Mouse (Mus musculus): ENCODE data around the gene Rps10. TPM values are rescaled to one million over a fixed set of nuclear protein-coding genes. Genes with fewer than 3 reads are reported as not detected.

Gene Rps10
- polyA plus RNA-seq, 1 experiment from 2014 or later, result 920 TPM

- 72% methylated on average over 7 of the region's 7 CpGs for WGBS
- no peak for ATAC-seq (replicated peaks; ENCODE audit: insufficient number of reproducible peaks, low FRiP score, low TSS enrichment, low read depth)
- H3K36me3 ChIP-seq (replicated peaks; ENCODE audit: control insufficient read depth, insufficient read depth, low read depth, low read length), result no peaks in the 10 kb centered on the region; the same call in 1 of the 2 replicates
- H3K4me1 ChIP-seq (ENCODE audit: control insufficient read depth, insufficient read depth, low read length), result no peaks in the 10 kb centered on the region
- H3K4me3 ChIP-seq (ENCODE audit: low read depth, low read length), result no peak overlapping the region
- H3K4me2 ChIP-seq (ENCODE audit: low read depth, low read length), result no peak overlapping the region
- no peak overlapping the region for H3K9ac ChIP-seq (replicated peaks; ENCODE audit: low read length)
- H3K27ac ChIP-seq (replicated peaks; ENCODE audit: low read depth, low read length), result no peak overlapping the region
- H3K9me3 ChIP-seq (replicated peaks; ENCODE audit: control insufficient read depth, low read length), result no peaks in the 10 kb centered on the region
- no peak for DNase-seq (ENCODE audit: low spot score)
- no peaks in the 10 kb centered on the region for H3K27me3 ChIP-seq (ENCODE audit: control insufficient read depth, insufficient read depth, low read length)
These were observed 21.1 kb downstream of the Rps10 start for GRCm38 (mm10) chr17:27615388-27615787.

- no peak overlapping the region for H3K9ac ChIP-seq (replicated peaks; ENCODE audit: low read length)
- DNase-seq (ENCODE audit: low spot score), result no peak
- no peaks in the 10 kb centered on the region for H3K27me3 ChIP-seq (ENCODE audit: control insufficient read depth, insufficient read depth, low read length)
- no peak for ATAC-seq (replicated peaks; ENCODE audit: insufficient number of reproducible peaks, low FRiP score, low TSS enrichment, low read depth)
- WGBS, result 81% methylated on average over 4 of the region's 4 CpGs
- H3K36me3 ChIP-seq (replicated peaks; ENCODE audit: control insufficient read depth, insufficient read depth, low read depth, low read length), result peaks cover 2% of the 10 kb centered on the region
- no peak overlapping the region for H3K4me2 ChIP-seq (ENCODE audit: low read depth, low read length)
- H3K27ac ChIP-seq (replicated peaks; ENCODE audit: low read depth, low read length), result no peak overlapping the region
- no peaks in the 10 kb centered on the region for H3K9me3 ChIP-seq (replicated peaks; ENCODE audit: control insufficient read depth, low read length)
- no peaks in the 10 kb centered on the region for H3K4me1 ChIP-seq (ENCODE audit: control insufficient read depth, insufficient read depth, low read length)
- H3K4me3 ChIP-seq (ENCODE audit: low read depth, low read length), result no peak overlapping the region
These were observed 23.5 kb downstream of the Rps10 start for GRCm38 (mm10) chr17:27613016-27613415.

DNA sequence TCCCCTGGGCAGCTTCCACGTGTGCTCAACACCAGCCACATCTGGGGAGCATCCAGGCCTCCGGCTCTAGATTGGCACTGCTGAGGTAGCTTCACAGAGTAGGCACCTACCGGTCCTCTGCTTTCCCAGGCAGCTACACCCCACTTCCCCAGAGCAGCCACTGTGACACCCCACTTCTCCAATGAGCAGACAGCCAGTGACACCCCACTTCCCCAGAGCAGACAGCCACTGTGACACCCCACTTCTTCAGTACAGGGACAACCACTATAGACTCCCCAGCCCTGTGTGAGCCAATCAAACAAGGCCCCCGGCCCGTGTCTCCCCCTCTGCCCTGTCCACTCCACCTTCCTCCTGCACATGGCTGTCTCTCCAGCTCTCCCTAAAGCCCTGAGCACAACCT, 24.5 kb downstream of the Rps10 start:
- Histone ChIP-seq H3K4me2 (ENCODE audit: low read depth, low read length) (no peak overlapping the region), H3K4me3 (ENCODE audit: low read depth, low read length) (no peak overlapping the region), H3K36me3 (replicated peaks; ENCODE audit: control insufficient read depth, insufficient read depth, low read depth, low read length) (peaks cover 2% of the 10 kb centered on the region), H3K27me3 (ENCODE audit: control insufficient read depth, insufficient read depth, low read length) (no peaks in the 10 kb centered on the region), H3K9me3 (replicated peaks; ENCODE audit: control insufficient read depth, low read length) (no peaks in the 10 kb centered on the region), H3K4me1 (ENCODE audit: control insufficient read depth, insufficient read depth, low read length) (no peaks in the 10 kb centered on the region), H3K27ac (replicated peaks; ENCODE audit: low read depth, low read length) (no peak overlapping the region), H3K9ac (replicated peaks; ENCODE audit: low read length) (no peak overlapping the region)
- WGBS, result 93% methylated on average over 5 of the region's 5 CpGs
- no peak for DNase-seq (ENCODE audit: low spot score)
- no peak for ATAC-seq (replicated peaks; ENCODE audit: insufficient number of reproducible peaks, low FRiP score, low TSS enrichment, low read depth)

- H3K9ac ChIP-seq (replicated peaks; ENCODE audit: low read length), result no peak overlapping the region
- H3K36me3 ChIP-seq (replicated peaks; ENCODE audit: control insufficient read depth, insufficient read depth, low read depth, low read length), result peaks cover 2% of the 10 kb centered on the region
- 55% methylated on average over 3 of the region's 3 CpGs for WGBS
- no peaks in the 10 kb centered on the region for H3K27me3 ChIP-seq (ENCODE audit: control insufficient read depth, insufficient read depth, low read length)
- DNase-seq (ENCODE audit: low spot score), result no peak
- H3K4me1 ChIP-seq (ENCODE audit: control insufficient read depth, insufficient read depth, low read length), result no peaks in the 10 kb centered on the region
- no peak for ATAC-seq (replicated peaks; ENCODE audit: insufficient number of reproducible peaks, low FRiP score, low TSS enrichment, low read depth)
- H3K9me3 ChIP-seq (replicated peaks; ENCODE audit: control insufficient read depth, low read length), result no peaks in the 10 kb centered on the region
- no peak overlapping the region for H3K4me3 ChIP-seq (ENCODE audit: low read depth, low read length)
- H3K4me2 ChIP-seq (ENCODE audit: low read depth, low read length), result no peak overlapping the region
- H3K27ac ChIP-seq (replicated peaks; ENCODE audit: low read depth, low read length), result no peak overlapping the region
These were observed 25.0 kb downstream of the Rps10 start for GRCm38 (mm10) chr17:27611519-27611884.

- Histone ChIP-seq H3K36me3 (replicated peaks; ENCODE audit: control insufficient read depth, insufficient read depth, low read depth, low read length) (peaks cover 2% of the 10 kb centered on the region; the same call in 1 of the 2 replicates), H3K27ac (replicated peaks; ENCODE audit: low read depth, low read length) (no peak overlapping the region), H3K27me3 (ENCODE audit: control insufficient read depth, insufficient read depth, low read length) (no peaks in the 10 kb centered on the region), H3K9me3 (replicated peaks; ENCODE audit: control insufficient read depth, low read length) (no peaks in the 10 kb centered on the region), H3K4me2 (ENCODE audit: low read depth, low read length) (no peak overlapping the region), H3K9ac (replicated peaks; ENCODE audit: low read length) (no peak overlapping the region), H3K4me1 (ENCODE audit: control insufficient read depth, insufficient read depth, low read length) (no peaks in the 10 kb centered on the region), H3K4me3 (ENCODE audit: low read depth, low read length) (no peak overlapping the region)
- DNase-seq (ENCODE audit: low spot score) (no peak), ATAC-seq (replicated peaks; ENCODE audit: insufficient number of reproducible peaks, low FRiP score, low TSS enrichment, low read depth) (no peak)
- 89% methylated on average over 10 of the region's 10 CpGs for WGBS
These were observed 25.6 kb downstream of the Rps10 start for GRCm38 (mm10) chr17:27610679-27611518.

DNA sequence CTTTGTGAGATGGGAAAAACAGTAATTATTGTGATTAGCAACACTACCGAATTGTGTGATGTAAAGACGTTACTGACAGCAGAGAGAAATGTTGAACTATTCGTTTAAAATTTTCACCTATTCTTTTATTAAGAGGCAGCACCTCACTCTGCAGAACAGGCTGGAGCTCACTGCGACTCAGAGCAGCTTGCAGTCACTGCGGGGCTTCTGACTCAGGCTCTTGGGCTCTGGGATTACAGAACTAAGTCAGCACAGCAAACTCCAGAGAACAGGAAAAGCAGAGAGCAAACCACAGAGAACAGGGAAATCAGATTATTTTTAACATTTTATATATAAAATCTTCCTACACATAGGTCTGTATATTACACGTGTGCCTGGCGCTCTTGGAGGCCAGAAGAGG, 26.9 kb downstream of the Rps10 start:
- H3K4me2 ChIP-seq (ENCODE audit: low read depth, low read length), result no peak overlapping the region
- peaks cover 2% of the 10 kb centered on the region; the same call in 1 of the 2 replicates for H3K36me3 ChIP-seq (replicated peaks; ENCODE audit: control insufficient read depth, insufficient read depth, low read depth, low read length)
- DNase-seq (ENCODE audit: low spot score) (no peak), ATAC-seq (replicated peaks; ENCODE audit: insufficient number of reproducible peaks, low FRiP score, low TSS enrichment, low read depth) (no peak)
- H3K27me3 ChIP-seq (ENCODE audit: control insufficient read depth, insufficient read depth, low read length), result no peaks in the 10 kb centered on the region
- H3K9me3 ChIP-seq (replicated peaks; ENCODE audit: control insufficient read depth, low read length), result no peaks in the 10 kb centered on the region
- no peak overlapping the region for H3K9ac ChIP-seq (replicated peaks; ENCODE audit: low read length)
- no peak overlapping the region for H3K27ac ChIP-seq (replicated peaks; ENCODE audit: low read depth, low read length)
- 89% methylated on average over 7 of the region's 7 CpGs for WGBS
- H3K4me3 ChIP-seq (ENCODE audit: low read depth, low read length), result no peak overlapping the region
- H3K4me1 ChIP-seq (ENCODE audit: control insufficient read depth, insufficient read depth, low read length), result no peaks in the 10 kb centered on the region

- Histone ChIP-seq H3K9me3 (replicated peaks; ENCODE audit: control insufficient read depth, low read length) (no peaks in the 10 kb centered on the region), H3K9ac (replicated peaks; ENCODE audit: low read length) (no peak overlapping the region), H3K4me1 (ENCODE audit: control insufficient read depth, insufficient read depth, low read length) (no peaks in the 10 kb centered on the region), H3K27me3 (ENCODE audit: control insufficient read depth, insufficient read depth, low read length) (no peaks in the 10 kb centered on the region), H3K36me3 (replicated peaks; ENCODE audit: control insufficient read depth, insufficient read depth, low read depth, low read length) (peaks cover 2% of the 10 kb centered on the region; the same call in 1 of the 2 replicates), H3K27ac (replicated peaks; ENCODE audit: low read depth, low read length) (no peak overlapping the region), H3K4me3 (ENCODE audit: low read depth, low read length) (no peak overlapping the region), H3K4me2 (ENCODE audit: low read depth, low read length) (no peak overlapping the region)
- WGBS, result 84% methylated on average over 21 of the region's 21 CpGs
- ATAC-seq (replicated peaks; ENCODE audit: insufficient number of reproducible peaks, low FRiP score, low TSS enrichment, low read depth) (no peak), DNase-seq (ENCODE audit: low spot score) (no peak)
These were observed 32.8 kb downstream of the Rps10 start for GRCm38 (mm10) chr17:27603522-27604234.

DNA sequence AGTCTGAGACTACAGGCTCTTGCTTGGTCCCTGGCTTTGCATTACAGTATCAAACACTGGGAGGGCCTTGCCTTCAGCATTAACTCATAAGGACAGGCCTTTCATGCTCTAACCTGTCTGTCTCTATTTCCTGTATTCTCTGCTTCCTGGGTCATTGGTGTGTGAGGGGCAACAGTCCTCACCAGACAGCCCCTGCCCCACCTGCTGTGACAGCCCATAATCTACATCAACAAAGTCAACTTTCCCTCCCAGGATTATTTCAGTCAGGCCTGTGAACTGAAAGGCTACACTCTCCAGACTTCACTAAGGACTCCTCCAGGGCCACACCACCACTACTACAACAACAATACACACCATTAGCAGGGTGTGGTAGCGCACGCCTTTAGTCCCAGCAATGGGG, 33.4 kb downstream of the Rps10 start:
- H3K4me2 ChIP-seq (ENCODE audit: low read depth, low read length), result no peak overlapping the region
- H3K27ac ChIP-seq (replicated peaks; ENCODE audit: low read depth, low read length), result no peak overlapping the region
- H3K9ac ChIP-seq (replicated peaks; ENCODE audit: low read length), result no peak overlapping the region
- H3K36me3 ChIP-seq (replicated peaks; ENCODE audit: control insufficient read depth, insufficient read depth, low read depth, low read length), result no peaks in the 10 kb centered on the region; the same call in 1 of the 2 replicates
- no peak overlapping the region for H3K4me3 ChIP-seq (ENCODE audit: low read depth, low read length)
- DNase-seq (ENCODE audit: low spot score) (no peak), ATAC-seq (replicated peaks; ENCODE audit: insufficient number of reproducible peaks, low FRiP score, low TSS enrichment, low read depth) (no peak)
- H3K27me3 ChIP-seq (ENCODE audit: control insufficient read depth, insufficient read depth, low read length), result no peaks in the 10 kb centered on the region
- 83% methylated on average over 2 of the region's 2 CpGs for WGBS
- no peaks in the 10 kb centered on the region for H3K9me3 ChIP-seq (replicated peaks; ENCODE audit: control insufficient read depth, low read length)
- no peaks in the 10 kb centered on the region for H3K4me1 ChIP-seq (ENCODE audit: control insufficient read depth, insufficient read depth, low read length)
